Mouse (Mus musculus) hindbrain, embryonic 11.5 days (tissue): ENCODE measurements at regions not wholly inside any gene's neighbourhood (a gene's known extent, or its start where the extent isn't known, plus 50 kb on each side); places are given as distances from the start of the nearest gene placed in this dataset.

ENCODE experiments used
- ATAC-seq: fragments of 200-750 bp; cut with Nextera tagmentation; 2 replicates; pipeline ENCODE4 v1.8.0; 2017; ENCODE audit warnings: mild to moderate bottlenecking, moderate TSS enrichment, moderate library complexity; ENCODE audit not compliant: low FRiP score
- DNase-seq: peaks from one replicate; pipeline ENCODE4 v3.0.0-alpha.2; 2015; ENCODE audit warnings: low spot score
- H3K27ac ChIP-seq: fragments of 300-500 bp; sonication (generic); 2 replicates; pipeline ENCODE4 v1.5.1; 2014; ENCODE audit warnings: mild to moderate bottlenecking, low read depth, low read length
- H3K27me3 ChIP-seq: fragments of 300-500 bp; sonication (generic); 2 replicates; pipeline ENCODE4 v1.6.1; 2014; ENCODE audit warnings: mild to moderate bottlenecking, low read length, moderate library complexity, mixed read lengths; ENCODE audit not compliant: control insufficient read depth, insufficient read depth
- H3K36me3 ChIP-seq: fragments of 300-500 bp; sonication (generic); 2 replicates; pipeline ENCODE4 v1.6.1; 2014; ENCODE audit warnings: mild to moderate bottlenecking, low read length, moderate library complexity, mixed read lengths; ENCODE audit not compliant: control insufficient read depth, insufficient read depth
- H3K4me1 ChIP-seq: fragments of 300-500 bp; sonication (generic); replicated peaks from 2 replicates; pipeline ENCODE4 v1.6.1; 2014; ENCODE audit warnings: low read length, mixed read lengths; ENCODE audit not compliant: control insufficient read depth, insufficient read depth
- H3K4me2 ChIP-seq: fragments of 300-500 bp; sonication (generic); replicated peaks from 2 replicates; pipeline ENCODE4 v1.6.1; 2014; ENCODE audit warnings: mild to moderate bottlenecking, low read depth, low read length
- H3K4me3 ChIP-seq: fragments of 300-500 bp; sonication (generic); 2 replicates; pipeline ENCODE4 v1.5.1; 2014; ENCODE audit warnings: low read depth, low read length
- H3K9ac ChIP-seq: fragments of 300-500 bp; sonication (generic); 2 replicates; pipeline ENCODE4 v1.6.1; 2014; ENCODE audit warnings: low read depth, low read length
- H3K9me3 ChIP-seq: fragments of 300-500 bp; sonication (generic); 2 replicates; pipeline ENCODE4 v1.6.1; 2016; ENCODE audit warnings: low read length; ENCODE audit not compliant: control insufficient read depth
- WGBS: fragments of 180-500 bp; shearing (Covaris S2); extraction: QIAGEN DNeasy Blood & Tissue Kit; methylation state at CpG from one replicate; pipeline ENCODE4 v1.1.7; 2014; 5-methylcytosine and 5-hydroxymethylcytosine counted together

GRCm38 (mm10) chr2:179080462-179081274 lies 361.6 kb upstream of the Cdh4 start:
- Histone ChIP-seq H3K9ac (no peak overlapping the region), H3K9me3 (no peaks in the 10 kb centered on the region), H3K27ac (no peak overlapping the region), H3K4me2 (no peak overlapping the region), H3K4me1 (no peaks in the 10 kb centered on the region), H3K27me3 (no peaks in the 10 kb centered on the region), H3K36me3 (no peaks in the 10 kb centered on the region), H3K4me3 (no peak overlapping the region)
- DNase-seq (no peak), ATAC-seq (no peak)
- 76% methylated on average over 13 of the region's 13 CpGs for WGBS

- no peak overlapping the region for H3K27ac ChIP-seq
- no peak for ATAC-seq
These were observed 355.3 kb upstream of the Cdh4 start for GRCm38 (mm10) chr2:179086915-179087314.

GRCm38 (mm10) chr2:179091480-179091879 lies 350.8 kb upstream of the Cdh4 start:
- no peak for ATAC-seq
- WGBS, result 49% methylated on average over 3 of the region's 3 CpGs

More at GRCm38 (mm10) chr2:179086915-179087314, 355.3 kb upstream of the Cdh4 start:
- no peak for DNase-seq
- 86% methylated on average over 9 of the region's 9 CpGs for WGBS
- H3K4me2 ChIP-seq, result no peak overlapping the region
- H3K9ac ChIP-seq, result no peak overlapping the region
- no peaks in the 10 kb centered on the region for H3K9me3 ChIP-seq
- no peaks in the 10 kb centered on the region for H3K36me3 ChIP-seq
- no peaks in the 10 kb centered on the region for H3K4me1 ChIP-seq
- H3K4me3 ChIP-seq, result no peak overlapping the region
- no peaks in the 10 kb centered on the region for H3K27me3 ChIP-seq

GRCm38 (mm10) chr2:179093996-179094395 lies 348.2 kb upstream of the Cdh4 start:
- H3K27ac ChIP-seq, result no peak overlapping the region
- ATAC-seq, result peak; percentile 81
- H3K4me2 ChIP-seq, result no peak overlapping the region
- H3K4me3 ChIP-seq, result no peak overlapping the region
- no peaks in the 10 kb centered on the region for H3K9me3 ChIP-seq
- H3K9ac ChIP-seq, result no peak overlapping the region
- WGBS, result 49% methylated on average over 11 of the region's 11 CpGs
- no peaks in the 10 kb centered on the region for H3K4me1 ChIP-seq
- DNase-seq, result peak; percentile 19
- no peaks in the 10 kb centered on the region for H3K36me3 ChIP-seq
- no peaks in the 10 kb centered on the region for H3K27me3 ChIP-seq

More at GRCm38 (mm10) chr2:179091480-179091879, 350.8 kb upstream of the Cdh4 start:
- H3K4me2 ChIP-seq, result no peak overlapping the region
- no peaks in the 10 kb centered on the region for H3K4me1 ChIP-seq
- no peaks in the 10 kb centered on the region for H3K27me3 ChIP-seq
- no peak overlapping the region for H3K27ac ChIP-seq
- DNase-seq, result no peak
- H3K4me3 ChIP-seq, result no peak overlapping the region
- no peaks in the 10 kb centered on the region for H3K9me3 ChIP-seq
- H3K9ac ChIP-seq, result no peak overlapping the region
- H3K36me3 ChIP-seq, result no peaks in the 10 kb centered on the region

- DNase-seq, result no peak
- H3K9ac ChIP-seq, result no peak overlapping the region
- H3K4me3 ChIP-seq, result no peak overlapping the region
- no peak overlapping the region for H3K27ac ChIP-seq
- no peaks in the 10 kb centered on the region for H3K36me3 ChIP-seq
- no peaks in the 10 kb centered on the region for H3K4me1 ChIP-seq
- no peaks in the 10 kb centered on the region for H3K27me3 ChIP-seq
- no peak for ATAC-seq
- 95% methylated on average over 3 of the region's 3 CpGs for WGBS
- H3K9me3 ChIP-seq, result no peaks in the 10 kb centered on the region
- H3K4me2 ChIP-seq, result no peak overlapping the region
These were observed 346.2 kb upstream of the Cdh4 start for GRCm38 (mm10) chr2:179095981-179096380.

GRCm38 (mm10) chr2:179096861-179097260 lies 345.4 kb upstream of the Cdh4 start:
- H3K9me3 ChIP-seq, result no peaks in the 10 kb centered on the region
- H3K4me3 ChIP-seq, result no peak overlapping the region
- H3K27ac ChIP-seq, result no peak overlapping the region
- WGBS, result 36% methylated on average over 4 of the region's 4 CpGs
- no peaks in the 10 kb centered on the region for H3K4me1 ChIP-seq
- H3K27me3 ChIP-seq, result no peaks in the 10 kb centered on the region
- DNase-seq, result no peak
- no peak overlapping the region for H3K9ac ChIP-seq
- no peak for ATAC-seq
- no peaks in the 10 kb centered on the region for H3K36me3 ChIP-seq
- no peak overlapping the region for H3K4me2 ChIP-seq

- Histone ChIP-seq H3K4me1 (no peaks in the 10 kb centered on the region), H3K27ac (no peak overlapping the region)
- 95% methylated on average over 1 of the region's 1 CpGs for WGBS
These were observed 342.4 kb upstream of the Cdh4 start for GRCm38 (mm10) chr2:179099783-179100182.

GRCm38 (mm10) chr2:179103114-179103513 lies 339.1 kb upstream of the Cdh4 start:
- 95% methylated on average over 1 of the region's 1 CpGs for WGBS
- H3K27ac ChIP-seq, result no peak overlapping the region
- H3K36me3 ChIP-seq, result no peaks in the 10 kb centered on the region
- no peaks in the 10 kb centered on the region; the same call in 1 of the 2 replicates for H3K27me3 ChIP-seq
- H3K9ac ChIP-seq, result no peak overlapping the region
- H3K4me1 ChIP-seq, result no peaks in the 10 kb centered on the region
- DNase-seq (no peak), ATAC-seq (no peak)
- no peak overlapping the region for H3K4me3 ChIP-seq
- no peaks in the 10 kb centered on the region for H3K9me3 ChIP-seq
- H3K4me2 ChIP-seq, result no peak overlapping the region

More at GRCm38 (mm10) chr2:179099783-179100182, 342.4 kb upstream of the Cdh4 start:
- no peaks in the 10 kb centered on the region for H3K9me3 ChIP-seq
- no peak overlapping the region for H3K4me2 ChIP-seq
- no peak overlapping the region for H3K9ac ChIP-seq
- no peaks in the 10 kb centered on the region; the same call in 1 of the 2 replicates for H3K27me3 ChIP-seq
- no peaks in the 10 kb centered on the region for H3K36me3 ChIP-seq
- ATAC-seq (no peak), DNase-seq (no peak)
- H3K4me3 ChIP-seq, result no peak overlapping the region

GRCm38 (mm10) chr2:179112951-179113350 lies 329.3 kb upstream of the Cdh4 start:
- Histone ChIP-seq H3K27ac (no peak overlapping the region), H3K36me3 (no peaks in the 10 kb centered on the region), H3K27me3 (no peaks in the 10 kb centered on the region), H3K9me3 (no peaks in the 10 kb centered on the region), H3K4me1 (no peaks in the 10 kb centered on the region; the same call in 1 of the 2 replicates), H3K4me3 (no peak overlapping the region), H3K9ac (no peak overlapping the region), H3K4me2 (no peak overlapping the region)
- DNase-seq (no peak), ATAC-seq (no peak)
- WGBS, result 53% methylated on average over 5 of the region's 5 CpGs
